Mouse (Mus musculus) heart, postnatal 0 days (tissue): ENCODE measurements at regions not wholly inside any gene's neighbourhood (a gene's known extent, or its start where the extent isn't known, plus 50 kb on each side); places are given as distances from the start of the nearest gene placed in this dataset.

Experiments
- ATAC-seq: fragments of 200-750 bp; cut with Nextera tagmentation; 2 replicates; pipeline ENCODE4 v1.8.0; 2017; ENCODE audit warnings: low read depth, moderate number of reproducible peaks, moderate library complexity; ENCODE audit not compliant: insufficient read depth
- DNase-seq: peaks from one replicate; pipeline ENCODE4 v3.0.0-alpha.2; 2016; ENCODE audit warnings: low spot score
- H3K27ac ChIP-seq: fragments of 300-500 bp; sonication (generic); 2 replicates; pipeline ENCODE4 v1.5.1; 2014; ENCODE audit warnings: low read depth, mild to moderate bottlenecking
- H3K27me3 ChIP-seq: fragments of 300-500 bp; sonication (generic); 2 replicates; pipeline ENCODE4 v1.6.1; 2014; ENCODE audit warnings: low read length, mixed read lengths; ENCODE audit not compliant: control insufficient read depth, insufficient read depth
- H3K36me3 ChIP-seq: fragments of 300-500 bp; sonication (generic); replicated peaks from 2 replicates; pipeline ENCODE4 v1.6.1; 2014; ENCODE audit warnings: low read length, mixed read lengths; ENCODE audit not compliant: control insufficient read depth, insufficient read depth
- H3K4me1 ChIP-seq: fragments of 300-500 bp; sonication (generic); 2 replicates; pipeline ENCODE4 v1.6.1; 2014; ENCODE audit warnings: antibody characterized with exemption; ENCODE audit not compliant: control insufficient read depth, insufficient read depth
- H3K4me2 ChIP-seq: fragments of 300-500 bp; sonication (generic); 2 replicates; pipeline ENCODE4 v1.6.1; 2014; ENCODE audit warnings: low read depth, mild to moderate bottlenecking, low read length, moderate library complexity
- H3K4me3 ChIP-seq: fragments of 300-500 bp; sonication (generic); 2 replicates; pipeline ENCODE4 v1.5.1; 2014; ENCODE audit warnings: low read depth, low read length
- H3K9ac ChIP-seq: fragments of 300-500 bp; sonication (generic); replicated peaks from 2 replicates; pipeline ENCODE4 v1.6.1; 2014; ENCODE audit warnings: low read depth, low read length, mixed read lengths
- H3K9me3 ChIP-seq: fragments of 300-500 bp; sonication (generic); replicated peaks from 2 replicates; pipeline ENCODE4 v1.6.1; 2016; ENCODE audit warnings: low read length; ENCODE audit not compliant: control insufficient read depth
- CTCF ChIP-seq: IDR thresholded peaks from 2 replicates; pipeline ENCODE4 v1.5.1; 2016; ENCODE audit warnings: antibody characterized with exemption, control low read depth, low read depth
- EP300 ChIP-seq: IDR thresholded peaks from 2 replicates; pipeline ENCODE4 v1.6.1; 2016; ENCODE audit warnings: antibody characterized with exemption, low read depth
- WGBS: fragments of 180-500 bp; shearing (Covaris S2); extraction: QIAGEN DNeasy Blood & Tissue Kit; methylation state at CpG from one replicate; pipeline ENCODE4 v1.1.7; 2014; 5-methylcytosine and 5-hydroxymethylcytosine counted together

GRCm38 (mm10) chr3:156406136-156406535 lies 155.5 kb upstream of the Negr1 start:
- Histone ChIP-seq H3K27ac (no peak overlapping the region), H3K4me2 (no peak overlapping the region), H3K4me3 (no peak overlapping the region), H3K9ac (no peak overlapping the region), H3K27me3 (no peaks in the 10 kb centered on the region), H3K4me1 (no peaks in the 10 kb centered on the region), H3K9me3 (no peaks in the 10 kb centered on the region), H3K36me3 (no peaks in the 10 kb centered on the region)
- WGBS, result 74% methylated on average over 3 of the region's 3 CpGs
- ATAC-seq (no peak), DNase-seq (no peak)
- TF ChIP-seq EP300, result no peak
- no peak for TF ChIP-seq CTCF

GRCm38 (mm10) chr3:156407112-156407511 lies 154.5 kb upstream of the Negr1 start:
- Histone ChIP-seq H3K4me2 (no peak overlapping the region), H3K4me1 (no peaks in the 10 kb centered on the region), H3K27ac (no peak overlapping the region), H3K36me3 (no peaks in the 10 kb centered on the region), H3K4me3 (no peak overlapping the region), H3K9me3 (no peaks in the 10 kb centered on the region), H3K27me3 (no peaks in the 10 kb centered on the region), H3K9ac (no peak overlapping the region)
- no peak for TF ChIP-seq EP300
- ATAC-seq, result no peak
- no peak for DNase-seq
- 74% methylated on average over 2 of the region's 2 CpGs for WGBS

GRCm38 (mm10) chr3:156410126-156410525 lies 151.5 kb upstream of the Negr1 start:
- WGBS, result 20% methylated on average over 1 of the region's 1 CpGs
- ATAC-seq (no peak), DNase-seq (no peak)
- no peak overlapping the region for H3K4me3 ChIP-seq
- no peaks in the 10 kb centered on the region for H3K4me1 ChIP-seq
- no peaks in the 10 kb centered on the region for H3K27me3 ChIP-seq
- H3K4me2 ChIP-seq, result no peak overlapping the region
- no peaks in the 10 kb centered on the region for H3K36me3 ChIP-seq
- H3K27ac ChIP-seq, result no peak overlapping the region
- no peak overlapping the region for H3K9ac ChIP-seq
- H3K9me3 ChIP-seq, result no peaks in the 10 kb centered on the region
- TF ChIP-seq EP300, result no peak
- no peak for TF ChIP-seq CTCF

GRCm38 (mm10) chr3:156412757-156413156 lies 148.8 kb upstream of the Negr1 start:
- Histone ChIP-seq H3K36me3 (no peaks in the 10 kb centered on the region), H3K4me1 (no peaks in the 10 kb centered on the region), H3K27me3 (no peaks in the 10 kb centered on the region), H3K4me3 (no peak overlapping the region), H3K27ac (no peak overlapping the region), H3K9ac (no peak overlapping the region), H3K4me2 (no peak overlapping the region), H3K9me3 (no peaks in the 10 kb centered on the region)
- 75% methylated on average over 3 of the region's 3 CpGs for WGBS
- TF ChIP-seq CTCF (no peak), EP300 (no peak)
- DNase-seq (no peak), ATAC-seq (no peak)

- Histone ChIP-seq H3K9me3 (no peaks in the 10 kb centered on the region), H3K4me1 (no peaks in the 10 kb centered on the region), H3K27me3 (no peaks in the 10 kb centered on the region), H3K9ac (no peak overlapping the region), H3K27ac (no peak overlapping the region), H3K36me3 (no peaks in the 10 kb centered on the region), H3K4me2 (no peak overlapping the region), H3K4me3 (no peak overlapping the region)
- TF ChIP-seq CTCF (no peak), EP300 (no peak)
- ATAC-seq (no peak), DNase-seq (no peak)
- 82% methylated on average over 13 of the region's 13 CpGs for WGBS
Measured at GRCm38 (mm10) chr3:156414431-156415427, 146.9 kb upstream of the Negr1 start.

- no peak for ATAC-seq
- Histone ChIP-seq H3K4me2 (no peak overlapping the region), H3K27me3 (no peaks in the 10 kb centered on the region), H3K27ac (no peak overlapping the region), H3K9ac (no peak overlapping the region), H3K4me3 (no peak overlapping the region), H3K36me3 (no peaks in the 10 kb centered on the region), H3K4me1 (no peaks in the 10 kb centered on the region), H3K9me3 (no peaks in the 10 kb centered on the region)
- no peak for DNase-seq
- TF ChIP-seq EP300, result no peak
- no peak for TF ChIP-seq CTCF
Measured at GRCm38 (mm10) chr3:156418124-156418523, 143.5 kb upstream of the Negr1 start.
